Mouse (Mus musculus) bone marrow, adult 2 months (tissue): ENCODE data around the gene Fam114a2.

ENCODE experiments used
- CTCF ChIP-seq: fragments of 200-500 bp; IDR thresholded peaks from 2 replicates; pipeline ENCODE4 v1.5.1; 2011; ENCODE audit warnings: low read length, control low read depth; ENCODE audit not compliant: control insufficient read depth, insufficient read depth
- POLR2A ChIP-seq: fragments of 200-500 bp; IDR thresholded peaks from 2 replicates; pipeline ENCODE4 v1.6.1; 2011; ENCODE audit warnings: low read depth, mild to moderate bottlenecking, control low read depth, low read length, borderline replicate concordance; ENCODE audit not compliant: control insufficient read depth

DNA sequence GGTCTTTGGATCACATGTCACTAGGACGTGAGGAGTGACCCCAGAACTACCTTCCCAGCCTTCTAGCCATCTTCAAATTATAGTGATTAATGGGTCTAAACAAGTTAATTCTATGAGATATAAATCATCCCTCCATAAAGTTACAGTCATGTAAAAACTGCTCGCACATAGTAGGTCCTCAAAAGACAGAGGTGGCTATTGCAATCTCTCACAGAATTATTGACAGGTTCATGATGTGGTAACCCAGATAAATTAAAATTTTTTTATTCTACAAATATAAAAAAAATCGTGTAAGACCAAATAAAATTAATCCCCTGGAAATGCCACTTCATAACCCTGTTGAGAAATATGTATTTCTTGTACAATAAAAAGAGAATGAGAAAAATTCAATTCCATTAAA is 52.6 kb downstream of the Fam114a2 start:
- TF ChIP-seq POLR2A (no peak), CTCF (no peak)
